Mouse (Mus musculus): ENCODE measurements around the gene Gfra1. TPM values are rescaled to one million over a fixed set of nuclear protein-coding genes. Genes with fewer than 3 reads are reported as not detected.

Gfra1 gene
- total RNA-seq, 2 experiments from 2014 or later: 59.7 to 68.9 TPM

- no peak for DNase-seq (ENCODE audit: low spot score in 2 of 2)
Observed at GRCm38 (mm10) chr19:58335585-58336530, 119.9 kb downstream of the Gfra1 start.

- DNase-seq (ENCODE audit: low spot score in 2 of 2): no peak
Observed at GRCm38 (mm10) chr19:58329305-58329704, 126.4 kb downstream of the Gfra1 start.

DNA sequence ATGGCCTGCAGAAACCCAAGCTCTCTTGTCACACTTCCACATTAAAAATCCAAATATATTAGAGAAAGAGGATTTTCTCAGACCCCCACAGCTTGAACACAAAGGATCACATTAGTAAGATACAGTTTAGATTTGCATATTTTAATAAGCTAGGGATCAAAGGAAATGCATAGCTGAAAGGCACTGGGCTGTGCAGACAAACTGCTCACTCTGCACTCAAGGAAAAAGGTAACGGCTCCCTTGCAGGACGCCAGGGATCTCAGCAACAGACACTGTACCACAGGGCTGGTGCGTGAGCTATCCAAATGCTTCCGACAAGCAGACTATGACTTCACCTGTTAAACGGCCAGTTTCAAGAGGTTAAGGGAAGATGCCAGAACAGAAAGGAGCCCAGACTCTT is 127.7 kb downstream of the Gfra1 start:
- DNase-seq (ENCODE audit: low spot score in 2 of 2): no peak

GRCm38 (mm10) chr19:58316474-58316873 is 139.2 kb downstream of the Gfra1 start:
- peak; percentile 50 to 52 for DNase-seq (ENCODE audit: low spot score in 2 of 2)

DNA sequence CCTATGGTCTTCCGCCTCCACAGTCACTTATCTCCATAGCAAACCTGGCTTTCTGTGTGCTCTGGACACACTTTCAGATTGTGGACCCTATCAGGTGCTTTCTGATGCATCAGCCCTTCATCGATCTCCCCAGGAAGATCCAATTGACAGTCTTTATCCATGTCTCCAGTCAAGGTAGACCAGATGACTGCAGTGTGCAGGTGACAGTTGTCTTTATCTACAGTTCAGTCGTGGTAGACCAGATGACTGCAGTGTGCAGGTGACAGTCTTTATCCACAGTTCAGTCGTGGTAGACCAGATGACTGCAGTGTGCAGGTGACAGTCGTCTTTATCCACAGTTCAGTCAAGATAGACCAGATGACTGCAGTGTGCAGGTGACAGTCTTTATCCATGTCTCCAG is 140.0 kb downstream of the Gfra1 start:
- no peak for DNase-seq (ENCODE audit: low spot score in 2 of 2)

- no peak for DNase-seq (ENCODE audit: low spot score in 2 of 2)
Observed at GRCm38 (mm10) chr19:58314631-58315030, 141.1 kb downstream of the Gfra1 start.

GRCm38 (mm10) chr19:58313785-58314184 is 141.9 kb downstream of the Gfra1 start:
- DNase-seq (ENCODE audit: low spot score in 2 of 2): no peak

- DNase-seq (ENCODE audit: low spot score in 2 of 2): no peak
Observed at GRCm38 (mm10) chr19:58312492-58312891, 143.2 kb downstream of the Gfra1 start.

DNA sequence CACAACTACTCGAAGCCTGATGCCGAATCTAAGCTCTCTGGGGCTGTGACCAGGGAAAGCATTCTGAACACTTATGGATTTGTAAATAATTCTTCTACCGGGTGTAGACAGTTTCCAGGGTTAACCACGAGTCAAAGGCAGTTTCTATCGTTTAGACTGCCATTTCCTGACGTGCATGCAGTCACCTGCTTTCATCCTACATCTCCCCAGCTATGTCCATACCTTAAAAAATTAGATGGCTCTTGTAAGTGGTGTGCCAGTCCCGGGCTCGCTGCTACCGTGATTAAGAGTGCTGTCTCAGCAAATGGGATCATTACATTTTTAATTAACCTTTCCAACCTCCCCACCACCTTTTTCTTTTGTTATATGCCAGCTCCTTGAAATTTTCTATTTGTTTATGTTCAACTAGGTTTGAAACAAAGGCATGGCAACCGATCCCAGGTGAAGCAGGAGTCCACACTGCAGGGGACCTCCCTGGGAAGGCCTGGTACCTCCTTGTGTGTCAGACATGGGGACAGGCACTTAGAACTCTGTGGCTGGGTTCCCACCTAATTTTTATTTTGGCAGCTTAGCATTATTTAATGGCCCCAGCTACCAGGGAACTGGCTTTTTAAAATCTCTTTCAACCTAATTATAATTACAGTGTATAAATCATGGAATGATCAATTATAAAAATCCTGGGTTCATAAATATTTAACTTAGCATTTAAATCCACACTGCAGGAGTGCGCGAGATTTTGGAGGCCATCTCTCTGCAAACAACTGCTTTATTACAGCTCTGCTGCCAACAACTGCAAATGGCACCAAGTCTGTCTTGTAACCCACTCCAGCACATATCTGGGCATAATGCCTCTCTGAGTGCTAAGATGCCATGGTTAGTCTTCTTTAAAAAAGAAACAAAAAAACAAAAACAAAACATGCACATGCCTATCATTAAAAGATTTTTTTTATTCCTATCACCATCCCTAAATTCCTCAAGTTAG is 145.1 kb downstream of the Gfra1 start:
- no peak for DNase-seq (ENCODE audit: low spot score in 2 of 2)

- no peak for DNase-seq (ENCODE audit: low spot score in 2 of 2)
Observed at GRCm38 (mm10) chr19:58309620-58310275, 146.0 kb downstream of the Gfra1 start.

DNA sequence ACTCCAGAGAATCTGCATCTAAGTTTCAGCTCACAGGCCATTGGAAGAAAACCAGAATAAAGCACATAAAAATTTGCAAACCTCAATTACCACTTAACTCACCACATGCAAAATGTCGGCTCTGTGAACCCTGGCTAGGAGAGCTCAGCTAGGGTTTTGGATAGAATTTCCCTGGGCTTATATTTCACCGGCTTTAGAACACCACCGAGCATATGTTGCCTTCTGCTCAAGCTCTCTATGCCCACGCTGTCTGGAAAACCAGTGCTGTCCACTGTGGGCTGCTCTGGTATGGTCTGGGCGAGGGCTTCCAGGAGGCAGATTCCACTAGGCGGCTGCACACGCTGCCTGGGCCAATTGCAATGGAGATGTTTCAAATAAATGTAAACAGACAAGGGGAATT is 154.6 kb downstream of the Gfra1 start:
- peak in 1 of 2 experiments; percentile 20 for DNase-seq (ENCODE audit: low spot score in 2 of 2)

- DNase-seq (ENCODE audit: low spot score in 2 of 2): peak in 1 of 2 experiments; percentile 18
Observed at GRCm38 (mm10) chr19:58297926-58298325, 157.8 kb downstream of the Gfra1 start.

DNA sequence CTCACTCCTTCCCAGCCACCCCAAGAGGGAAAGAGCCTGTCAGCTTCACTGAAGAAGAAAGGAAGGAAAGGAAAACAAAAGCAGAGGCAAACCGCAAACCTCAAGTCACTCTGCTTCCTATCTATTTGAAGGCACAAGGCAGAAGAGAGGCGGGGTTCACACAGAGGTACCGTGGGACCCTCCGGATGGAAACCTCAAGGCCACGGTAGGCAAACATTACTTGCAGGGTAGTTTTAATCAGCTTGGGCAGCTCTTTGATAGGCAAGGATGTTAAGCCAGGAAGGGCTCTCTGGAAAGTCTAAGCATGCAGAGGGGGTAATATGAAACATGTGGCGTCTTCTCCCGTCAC is 158.9 kb downstream of the Gfra1 start:
- no peak for DNase-seq (ENCODE audit: low spot score in 2 of 2)

- DNase-seq (ENCODE audit: low spot score in 2 of 2): peak in 1 of 2 experiments; percentile 28
Observed at GRCm38 (mm10) chr19:58295986-58296841, 159.5 kb downstream of the Gfra1 start.

GRCm38 (mm10) chr19:58288145-58288544 is 167.6 kb downstream of the Gfra1 start:
- peak in 1 of 2 experiments; percentile 23 for DNase-seq (ENCODE audit: low spot score in 2 of 2)

DNA sequence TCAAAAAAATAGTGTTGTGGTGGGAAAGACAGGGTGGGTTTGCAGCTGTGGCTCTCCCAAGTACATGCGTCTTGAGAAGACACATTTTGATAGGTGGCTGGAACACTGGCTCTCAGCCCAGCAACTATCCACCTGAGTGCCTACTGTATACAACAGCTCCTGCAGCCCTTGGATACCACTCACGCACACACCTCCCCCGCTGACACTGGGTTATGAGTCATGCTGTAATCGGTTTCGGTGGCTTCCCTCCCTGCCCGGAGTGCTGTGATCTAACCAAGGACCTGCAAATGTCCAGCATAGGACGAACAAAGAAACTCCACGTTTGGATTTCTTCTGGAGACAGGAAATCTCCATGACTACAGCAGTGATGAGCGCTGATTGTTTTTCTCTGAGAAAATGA is 180.4 kb downstream of the Gfra1 start:
- DNase-seq (ENCODE audit: low spot score in 2 of 2): peak in 1 of 2 experiments; percentile 31

DNA sequence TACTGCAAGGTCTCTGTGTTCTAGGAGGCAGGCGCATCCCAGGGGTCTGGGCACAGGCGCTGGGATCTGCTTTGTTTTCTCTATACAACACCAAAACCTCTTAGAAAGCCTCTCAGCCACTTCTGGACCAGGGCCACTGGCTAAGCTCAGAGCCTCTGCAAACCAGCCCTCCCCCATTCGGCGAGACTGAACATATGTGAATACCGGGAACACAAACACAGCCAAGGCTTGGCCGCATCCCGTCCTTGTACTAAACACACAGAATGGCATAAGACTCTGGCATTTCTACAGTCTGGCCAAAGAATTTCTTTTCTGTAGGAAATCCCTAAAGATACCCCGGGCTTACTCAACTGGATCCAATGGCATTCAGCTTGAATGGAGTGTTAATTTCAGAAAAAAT is 183.9 kb downstream of the Gfra1 start:
- DNase-seq (ENCODE audit: low spot score in 2 of 2): no peak

GRCm38 (mm10) chr19:58270778-58271177 is 184.9 kb downstream of the Gfra1 start:
- peak; percentile 43 to 72 for DNase-seq (ENCODE audit: low spot score in 2 of 2)

GRCm38 (mm10) chr19:58268476-58268875 is 187.2 kb downstream of the Gfra1 start:
- no peak for DNase-seq (ENCODE audit: low spot score in 2 of 2)

- DNase-seq (ENCODE audit: low spot score in 2 of 2): no peak
Observed at GRCm38 (mm10) chr19:58266600-58266999, 189.1 kb downstream of the Gfra1 start.
